Mouse (Mus musculus) left cerebral cortex, postnatal 36 days (tissue): ENCODE measurements around the gene Arid5b. TPM values are rescaled to one million over a fixed set of nuclear protein-coding genes. Genes with fewer than 3 reads are reported as not detected.

Experiments used
- DNase-seq, 2 experiments: peaks; one replicate each; pipeline ENCODE4 v3.0.0; 2021 to 2022; ENCODE audit warnings: low spot score in 2 of 2, mixed read lengths in 1 of 2
- intact Hi-C: fragments of 180-260 bp; cut with DNase I; formaldehyde crosslinking; loops from one replicate; pipeline ENCODE4 v1.15.1; 2025
- total RNA-seq, 2 experiments: library from RNA; stranded (reverse); gene quantifications; 2 replicates each; pipeline ENCODE4 v1.2.3; 2021

The Arid5b gene
- total RNA-seq, 2 experiments from 2014 or later = 27.8 to 34.3 TPM

GRCm38 (mm10) chr10:68128441-68128848 is 150.1 kb downstream of the Arid5b start:
- intact Hi-C loops = no loop called here
- no peak for DNase-seq

- DNase-seq = no peak
- intact Hi-C loops = no loop called here
These were observed 150.8 kb downstream of the Arid5b start for GRCm38 (mm10) chr10:68127604-68128256.

GRCm38 (mm10) chr10:68127104-68127503 is 151.4 kb downstream of the Arid5b start:
- intact Hi-C loops = no loop called here
- DNase-seq = no peak

- DNase-seq = no peak
- intact Hi-C loops = no loop called here
These were observed 152.0 kb downstream of the Arid5b start for GRCm38 (mm10) chr10:68126551-68126950.

- DNase-seq = no peak
- intact Hi-C loops = no loop called here
These were observed 152.5 kb downstream of the Arid5b start for GRCm38 (mm10) chr10:68125919-68126550.

- no peak for DNase-seq
- intact Hi-C loops = no loop called here
These were observed 153.6 kb downstream of the Arid5b start for GRCm38 (mm10) chr10:68124985-68125384.

- intact Hi-C loops = no loop called here
- DNase-seq = no peak
These were observed 155.1 kb downstream of the Arid5b start for GRCm38 (mm10) chr10:68123446-68123845.

GRCm38 (mm10) chr10:68121960-68122359 is 156.6 kb downstream of the Arid5b start:
- DNase-seq = no peak
- intact Hi-C loops = no loop called here

- intact Hi-C loops = no loop called here
These were observed 157.3 kb downstream of the Arid5b start for GRCm38 (mm10) chr10:68121251-68121650.

GRCm38 (mm10) chr10:68120011-68120410 is 158.5 kb downstream of the Arid5b start:
- no peak for DNase-seq
- intact Hi-C loops = no loop called here

More at GRCm38 (mm10) chr10:68121251-68121650, 157.3 kb downstream of the Arid5b start:
- DNase-seq = no peak

GRCm38 (mm10) chr10:68119285-68119684 is 159.3 kb downstream of the Arid5b start:
- DNase-seq = no peak
- intact Hi-C loops = no loop called here

GRCm38 (mm10) chr10:68114955-68115354 is 163.6 kb downstream of the Arid5b start:
- intact Hi-C loops = no loop called here
- DNase-seq = no peak

GRCm38 (mm10) chr10:68113645-68114044 is 164.9 kb downstream of the Arid5b start:
- intact Hi-C loops = no loop called here
- no peak for DNase-seq

- DNase-seq = no peak
- intact Hi-C loops = no loop called here
These were observed 165.6 kb downstream of the Arid5b start for GRCm38 (mm10) chr10:68112983-68113382.

- no peak for DNase-seq
- intact Hi-C loops = no loop called here
These were observed 167.9 kb downstream of the Arid5b start for GRCm38 (mm10) chr10:68110607-68111006.

GRCm38 (mm10) chr10:68110182-68110581 is 168.4 kb downstream of the Arid5b start:
- DNase-seq = peak; percentile 24 to 56
- intact Hi-C loops = no loop called here

GRCm38 (mm10) chr10:68109651-68110050 is 168.9 kb downstream of the Arid5b start:
- intact Hi-C loops = no loop called here
- DNase-seq = no peak

- intact Hi-C loops = no loop called here
- DNase-seq = no peak
These were observed 170.8 kb downstream of the Arid5b start for GRCm38 (mm10) chr10:68107716-68108115.

GRCm38 (mm10) chr10:68106351-68106950 is 172.1 kb downstream of the Arid5b start:
- no peak for DNase-seq
- intact Hi-C loops = no loop called here

- DNase-seq = no peak
- intact Hi-C loops = no loop called here
These were observed 173.4 kb downstream of the Arid5b start for GRCm38 (mm10) chr10:68104881-68105781.
